Mouse (Mus musculus): ENCODE measurements around the gene Fam208a. TPM values are rescaled to one million over a fixed set of nuclear protein-coding genes. Genes with fewer than 3 reads are reported as not detected.
A peak's percentile ranks its signal among the peaks of the same experiment; 100 is the strongest.

Fam208a gene
- polyA plus RNA-seq, 1 experiment from 2014 or later = 11.7 TPM

DNA sequence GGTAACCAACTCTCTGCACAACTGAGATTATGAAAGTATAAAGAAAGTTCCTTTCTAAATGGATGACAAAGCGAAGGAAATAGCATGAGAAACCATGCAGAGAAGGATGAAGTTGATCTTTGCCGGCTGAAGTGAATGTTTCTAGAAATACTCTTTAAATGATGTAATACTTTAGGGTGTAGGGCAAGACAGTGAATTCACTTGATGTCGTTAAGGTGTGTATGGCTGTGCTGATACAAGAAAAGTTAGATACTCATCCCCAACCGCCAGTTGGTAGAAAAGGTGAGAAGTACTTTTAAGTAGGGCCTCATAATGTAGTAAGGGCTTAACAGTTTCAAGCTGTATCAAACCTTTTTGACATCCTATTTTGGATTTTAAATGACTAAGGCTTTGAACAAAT, 1.6 kb downstream of the Fam208a start:
- H3K36me3 ChIP-seq (ENCODE audit: control insufficient read depth, insufficient read depth, low read length) = no peaks in the 10 kb centered on the region; the same call in 1 of the 2 replicates
- no peak overlapping the region for H3K27ac ChIP-seq (replicated peaks; ENCODE audit: low read depth, low read length)
- peak overlapping the region; percentile 87; the same call in 1 of the 2 replicates for H3K4me2 ChIP-seq (ENCODE audit: low read depth, severe bottlenecking)

DNA sequence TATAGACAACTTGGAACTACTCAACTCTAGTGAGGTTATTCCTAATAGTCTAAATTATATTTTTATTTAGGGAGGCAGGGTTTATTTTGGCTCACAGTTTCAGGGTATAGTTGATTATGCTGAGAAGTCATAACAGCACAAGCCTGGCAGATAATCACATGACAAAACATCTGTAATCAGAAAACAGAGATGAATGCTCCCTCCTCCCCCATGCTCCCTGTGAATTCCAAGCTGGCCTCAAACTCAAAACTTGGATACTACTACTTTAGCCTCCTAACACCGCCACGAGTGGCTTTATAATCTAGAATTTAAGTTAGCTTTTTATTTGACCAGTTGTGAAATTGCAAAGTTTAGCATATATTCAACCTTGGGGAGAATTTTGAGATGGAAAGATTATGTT, 3.4 kb downstream of the Fam208a start:
- 99% methylated on average over 2 of the region's 2 CpGs for WGBS
- H3K27ac ChIP-seq (replicated peaks; ENCODE audit: low read depth, low read length) = no peak overlapping the region
- H3K9me3 ChIP-seq (ENCODE audit: control insufficient read depth, low read length) = no peaks in the 10 kb centered on the region; the same call in 1 of the 2 replicates
- H3K9ac ChIP-seq (ENCODE audit: low read length) = no peak overlapping the region
- no peak overlapping the region for H3K4me3 ChIP-seq (ENCODE audit: low read depth, low read length)
- DNase-seq (ENCODE audit: low spot score) (no peak), ATAC-seq (ENCODE audit: insufficient number of reproducible peaks, low FRiP score, low TSS enrichment, low read depth) (no peak)
- no peak overlapping the region for H3K4me2 ChIP-seq (ENCODE audit: low read depth, severe bottlenecking)
- H3K36me3 ChIP-seq (ENCODE audit: control insufficient read depth, insufficient read depth, low read length) = no peaks in the 10 kb centered on the region; the same call in 1 of the 2 replicates
- no peaks in the 10 kb centered on the region for H3K4me1 ChIP-seq (ENCODE audit: control insufficient read depth, insufficient read depth, low read length)
- H3K27me3 ChIP-seq (ENCODE audit: control insufficient read depth, insufficient read depth, low read length) = no peaks in the 10 kb centered on the region

More for the DNA sequence above, 1.6 kb downstream of the Fam208a start:
- DNase-seq (ENCODE audit: low spot score) = no peak
- 95% methylated on average over 4 of the region's 4 CpGs for WGBS
- Histone ChIP-seq H3K9ac (ENCODE audit: low read length) (no peak overlapping the region), H3K9me3 (ENCODE audit: control insufficient read depth, low read length) (no peaks in the 10 kb centered on the region; the same call in 1 of the 2 replicates), H3K27me3 (ENCODE audit: control insufficient read depth, insufficient read depth, low read length) (no peaks in the 10 kb centered on the region), H3K4me1 (ENCODE audit: control insufficient read depth, insufficient read depth, low read length) (no peaks in the 10 kb centered on the region), H3K4me3 (ENCODE audit: low read depth, low read length) (no peak overlapping the region)
- no peak for ATAC-seq (ENCODE audit: insufficient number of reproducible peaks, low FRiP score, low TSS enrichment, low read depth)

DNA sequence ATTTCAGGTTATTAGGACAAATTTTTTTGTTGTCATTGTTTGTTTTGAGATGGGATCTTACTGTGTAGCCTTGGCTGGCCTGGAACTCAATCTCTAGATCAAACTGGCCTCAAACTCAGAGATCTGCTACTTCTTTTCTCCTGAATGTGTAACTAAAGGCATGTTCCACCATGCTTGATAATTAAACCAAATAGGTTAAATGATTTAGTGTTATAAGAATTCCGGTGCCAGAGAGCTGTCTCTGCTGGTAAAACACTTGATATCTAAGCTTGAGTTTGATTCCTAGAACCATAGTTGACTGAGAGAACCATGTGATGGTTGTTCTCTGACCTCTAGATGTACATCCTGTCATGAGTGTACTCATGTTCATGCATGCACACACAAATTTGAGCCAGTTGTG, 7.5 kb downstream of the Fam208a start:
- no peaks in the 10 kb centered on the region; the same call in 1 of the 2 replicates for H3K36me3 ChIP-seq (ENCODE audit: control insufficient read depth, insufficient read depth, low read length)

DNA sequence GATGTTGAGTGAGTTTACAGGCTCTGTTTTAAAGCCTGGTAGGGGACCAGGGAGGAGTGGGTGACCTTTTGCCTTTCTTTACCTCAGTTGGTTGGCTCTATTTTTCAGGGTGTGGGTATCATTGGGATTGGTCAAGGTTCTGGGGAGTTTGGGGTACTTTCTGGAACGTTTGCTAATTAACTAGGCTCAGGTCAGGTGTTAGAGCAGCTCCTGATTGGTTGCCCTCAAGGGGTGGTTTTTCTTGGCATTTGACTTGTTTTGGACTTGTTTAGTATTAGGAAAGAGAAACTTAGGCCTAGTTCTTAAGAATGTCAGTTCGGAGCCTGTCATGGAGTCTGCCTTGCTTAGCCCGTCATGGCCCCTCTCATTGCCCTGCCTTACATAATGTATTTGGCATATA, 8.2 kb downstream of the Fam208a start:
- DNase-seq (ENCODE audit: low spot score) = no peak
- no peak overlapping the region for H3K4me2 ChIP-seq (ENCODE audit: low read depth, severe bottlenecking)
- H3K4me1 ChIP-seq (ENCODE audit: control insufficient read depth, insufficient read depth, low read length) = no peaks in the 10 kb centered on the region
- no peak overlapping the region for H3K4me3 ChIP-seq (ENCODE audit: low read depth, low read length)
- H3K9ac ChIP-seq (ENCODE audit: low read length) = no peak overlapping the region
- no peaks in the 10 kb centered on the region for H3K27me3 ChIP-seq (ENCODE audit: control insufficient read depth, insufficient read depth, low read length)
- H3K9me3 ChIP-seq (ENCODE audit: control insufficient read depth, low read length) = no peaks in the 10 kb centered on the region
- no peaks in the 10 kb centered on the region; the same call in 1 of the 2 replicates for H3K36me3 ChIP-seq (ENCODE audit: control insufficient read depth, insufficient read depth, low read length)
- WGBS = 88% methylated on average over 3 of the region's 3 CpGs
- H3K27ac ChIP-seq (replicated peaks; ENCODE audit: low read depth, low read length) = no peak overlapping the region
- no peak for ATAC-seq (ENCODE audit: insufficient number of reproducible peaks, low FRiP score, low TSS enrichment, low read depth)

More for the DNA sequence above, 7.5 kb downstream of the Fam208a start:
- Histone ChIP-seq H3K4me2 (ENCODE audit: low read depth, severe bottlenecking) (no peak overlapping the region), H3K9ac (ENCODE audit: low read length) (no peak overlapping the region), H3K4me1 (ENCODE audit: control insufficient read depth, insufficient read depth, low read length) (no peaks in the 10 kb centered on the region), H3K27me3 (ENCODE audit: control insufficient read depth, insufficient read depth, low read length) (no peaks in the 10 kb centered on the region), H3K9me3 (ENCODE audit: control insufficient read depth, low read length) (no peaks in the 10 kb centered on the region), H3K4me3 (ENCODE audit: low read depth, low read length) (no peak overlapping the region), H3K27ac (replicated peaks; ENCODE audit: low read depth, low read length) (no peak overlapping the region)
- ATAC-seq (ENCODE audit: insufficient number of reproducible peaks, low FRiP score, low TSS enrichment, low read depth) = no peak
- WGBS = 95% methylated on average over 1 of the region's 1 CpGs
- DNase-seq (ENCODE audit: low spot score) = no peak

DNA sequence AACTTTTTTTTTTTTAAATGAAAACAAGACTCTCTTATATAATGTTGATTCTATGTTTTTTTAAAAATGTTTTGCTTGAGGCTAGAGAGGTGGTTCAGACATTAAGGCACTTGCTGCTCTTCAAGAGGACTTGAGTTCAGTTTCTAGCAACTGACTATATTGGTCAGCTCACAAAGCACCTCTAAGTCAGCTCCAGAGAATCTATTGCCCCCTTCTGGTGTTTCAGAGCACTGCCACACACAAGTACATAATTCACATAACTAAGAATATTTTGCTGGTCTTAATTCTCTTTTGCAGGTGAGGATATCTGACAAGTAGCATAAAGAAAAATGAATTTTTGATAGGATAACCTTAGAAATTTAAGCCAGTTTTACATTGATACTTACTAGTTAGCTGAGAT, 12.3 kb downstream of the Fam208a start:
- no peaks in the 10 kb centered on the region for H3K4me1 ChIP-seq (ENCODE audit: control insufficient read depth, insufficient read depth, low read length)
- no peak for ATAC-seq (ENCODE audit: insufficient number of reproducible peaks, low FRiP score, low TSS enrichment, low read depth)
- DNase-seq (ENCODE audit: low spot score) = no peak
- H3K9ac ChIP-seq (ENCODE audit: low read length) = no peak overlapping the region
- no peaks in the 10 kb centered on the region; the same call in 1 of the 2 replicates for H3K36me3 ChIP-seq (ENCODE audit: control insufficient read depth, insufficient read depth, low read length)
- no peak overlapping the region for H3K4me3 ChIP-seq (ENCODE audit: low read depth, low read length)
- H3K27ac ChIP-seq (replicated peaks; ENCODE audit: low read depth, low read length) = no peak overlapping the region
- H3K4me2 ChIP-seq (ENCODE audit: low read depth, severe bottlenecking) = no peak overlapping the region
- H3K27me3 ChIP-seq (ENCODE audit: control insufficient read depth, insufficient read depth, low read length) = no peaks in the 10 kb centered on the region
- no peaks in the 10 kb centered on the region for H3K9me3 ChIP-seq (ENCODE audit: control insufficient read depth, low read length)

DNA sequence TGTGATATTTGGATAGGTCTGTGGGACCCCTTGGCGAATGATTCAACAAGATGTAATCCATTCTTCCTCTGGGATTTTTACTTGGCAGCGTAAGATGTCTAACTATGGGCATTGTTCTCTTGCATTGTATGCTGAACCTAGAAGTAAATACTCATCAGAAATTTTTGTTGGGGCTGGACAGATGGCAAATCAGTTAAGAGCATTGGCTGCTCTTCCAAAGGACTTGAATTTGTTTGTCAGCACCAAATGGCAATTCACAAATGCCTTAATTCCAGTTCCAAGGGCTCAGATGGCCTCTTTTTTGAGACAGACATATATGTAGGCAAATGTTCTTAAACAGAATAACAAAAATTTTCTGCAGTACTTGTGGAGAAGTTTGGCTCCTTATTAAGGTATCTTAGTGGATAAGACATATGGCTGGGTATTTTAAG, 16.2 kb downstream of the Fam208a start:
- peaks cover 2% of the 10 kb centered on the region; the same call in 1 of the 2 replicates for H3K36me3 ChIP-seq (ENCODE audit: control insufficient read depth, insufficient read depth, low read length)
- H3K27me3 ChIP-seq (ENCODE audit: control insufficient read depth, insufficient read depth, low read length) = no peaks in the 10 kb centered on the region
- ATAC-seq (ENCODE audit: insufficient number of reproducible peaks, low FRiP score, low TSS enrichment, low read depth) (no peak), DNase-seq (ENCODE audit: low spot score) (no peak)
- H3K27ac ChIP-seq (replicated peaks; ENCODE audit: low read depth, low read length) = no peak overlapping the region
- H3K9me3 ChIP-seq (ENCODE audit: control insufficient read depth, low read length) = no peaks in the 10 kb centered on the region
- H3K4me1 ChIP-seq (ENCODE audit: control insufficient read depth, insufficient read depth, low read length) = no peaks in the 10 kb centered on the region
- no peak overlapping the region for H3K9ac ChIP-seq (ENCODE audit: low read length)
- H3K4me3 ChIP-seq (ENCODE audit: low read depth, low read length) = no peak overlapping the region
- H3K4me2 ChIP-seq (ENCODE audit: low read depth, severe bottlenecking) = no peak overlapping the region
- 93% methylated on average over 2 of the region's 2 CpGs for WGBS

DNA sequence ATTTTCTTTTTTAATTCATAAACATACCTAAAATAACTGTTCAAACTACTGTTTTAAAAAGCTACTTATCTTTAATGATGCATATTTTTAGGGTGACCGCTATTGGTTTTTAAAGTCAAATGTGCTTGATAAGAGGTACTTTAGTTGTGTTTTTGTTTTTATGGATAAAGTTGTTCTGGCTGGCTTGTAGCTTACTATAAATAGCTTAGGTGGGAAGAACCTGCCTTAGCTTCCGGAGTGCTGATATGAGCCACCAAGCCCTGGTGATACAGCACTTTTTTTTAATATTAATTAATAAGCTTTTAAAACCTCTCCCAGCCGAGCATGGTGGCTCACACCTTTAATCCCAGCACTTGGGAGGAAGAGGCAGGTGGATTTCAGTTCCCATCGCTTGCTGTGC, 18.3 kb downstream of the Fam208a start:
- no peak overlapping the region for H3K27ac ChIP-seq (replicated peaks; ENCODE audit: low read depth, low read length)
- H3K27me3 ChIP-seq (ENCODE audit: control insufficient read depth, insufficient read depth, low read length) = no peaks in the 10 kb centered on the region
- no peaks in the 10 kb centered on the region for H3K9me3 ChIP-seq (ENCODE audit: control insufficient read depth, low read length)
- DNase-seq (ENCODE audit: low spot score) = no peak
- H3K9ac ChIP-seq (ENCODE audit: low read length) = no peak overlapping the region
- H3K4me1 ChIP-seq (ENCODE audit: control insufficient read depth, insufficient read depth, low read length) = no peaks in the 10 kb centered on the region
- ATAC-seq (ENCODE audit: insufficient number of reproducible peaks, low FRiP score, low TSS enrichment, low read depth) = no peak
- H3K36me3 ChIP-seq (ENCODE audit: control insufficient read depth, insufficient read depth, low read length) = peaks cover 2% of the 10 kb centered on the region; the same call in 1 of the 2 replicates
- 94% methylated on average over 4 of the region's 4 CpGs for WGBS
- no peak overlapping the region for H3K4me2 ChIP-seq (ENCODE audit: low read depth, severe bottlenecking)
- H3K4me3 ChIP-seq (ENCODE audit: low read depth, low read length) = no peak overlapping the region

DNA sequence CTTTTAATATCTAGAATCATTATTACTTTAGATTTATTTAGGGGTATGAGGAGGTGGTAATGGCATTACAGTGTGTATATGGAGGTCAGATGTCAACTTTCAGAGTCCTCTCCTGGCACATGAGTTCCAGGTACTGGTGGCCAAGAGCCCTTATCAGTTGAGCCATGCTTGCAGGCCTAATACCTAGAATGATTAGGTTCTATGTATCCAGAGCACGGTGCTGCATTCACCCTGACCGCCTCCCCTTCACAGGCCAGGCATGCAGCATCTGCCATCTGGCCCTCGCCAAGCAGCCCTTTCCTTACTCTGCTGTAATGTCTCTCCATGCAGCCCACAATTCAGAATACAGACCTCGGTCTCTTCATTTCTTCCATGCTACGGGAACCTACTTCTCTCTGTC, 62.8 kb downstream of the Fam208a start:
- no peak overlapping the region for H3K27ac ChIP-seq (replicated peaks; ENCODE audit: low read depth, low read length)
- H3K27me3 ChIP-seq (ENCODE audit: control insufficient read depth, insufficient read depth, low read length) = no peaks in the 10 kb centered on the region
- no peak overlapping the region for H3K4me2 ChIP-seq (ENCODE audit: low read depth, severe bottlenecking)
- H3K36me3 ChIP-seq (ENCODE audit: control insufficient read depth, insufficient read depth, low read length) = peaks cover 11% of the 10 kb centered on the region
- WGBS = 91% methylated on average over 5 of the region's 5 CpGs
- no peak overlapping the region for H3K9ac ChIP-seq (ENCODE audit: low read length)
- DNase-seq (ENCODE audit: low spot score) (no peak), ATAC-seq (ENCODE audit: insufficient number of reproducible peaks, low FRiP score, low TSS enrichment, low read depth) (no peak)
- H3K4me1 ChIP-seq (ENCODE audit: control insufficient read depth, insufficient read depth, low read length) = no peaks in the 10 kb centered on the region
- no peak overlapping the region for H3K4me3 ChIP-seq (ENCODE audit: low read depth, low read length)
- H3K9me3 ChIP-seq (ENCODE audit: control insufficient read depth, low read length) = no peaks in the 10 kb centered on the region

DNA sequence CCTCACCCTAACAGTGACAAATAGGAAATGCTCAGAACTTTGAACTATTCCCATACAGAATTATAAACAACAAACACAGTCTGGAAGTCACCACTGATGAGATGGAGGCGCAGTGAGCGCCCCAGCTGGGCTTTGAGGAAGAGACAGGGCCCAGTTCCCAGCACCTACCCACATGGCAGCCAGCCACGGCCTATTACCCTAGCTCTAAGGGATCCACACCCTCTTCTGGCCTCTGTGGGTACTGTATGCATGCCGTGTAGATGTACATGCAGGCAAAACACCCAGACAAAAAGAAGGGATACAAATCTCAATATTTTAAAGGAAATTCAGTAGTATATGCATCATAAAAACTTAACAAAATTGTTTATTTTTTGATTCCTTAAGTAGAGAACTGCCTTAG, 64.9 kb downstream of the Fam208a start:
- ATAC-seq (ENCODE audit: insufficient number of reproducible peaks, low FRiP score, low TSS enrichment, low read depth) = no peak
- Histone ChIP-seq H3K27ac (replicated peaks; ENCODE audit: low read depth, low read length) (no peak overlapping the region), H3K4me2 (ENCODE audit: low read depth, severe bottlenecking) (no peak overlapping the region), H3K27me3 (ENCODE audit: control insufficient read depth, insufficient read depth, low read length) (no peaks in the 10 kb centered on the region), H3K36me3 (ENCODE audit: control insufficient read depth, insufficient read depth, low read length) (peaks cover 8% of the 10 kb centered on the region), H3K4me1 (ENCODE audit: control insufficient read depth, insufficient read depth, low read length) (no peaks in the 10 kb centered on the region), H3K4me3 (ENCODE audit: low read depth, low read length) (no peak overlapping the region), H3K9ac (ENCODE audit: low read length) (no peak overlapping the region), H3K9me3 (ENCODE audit: control insufficient read depth, low read length) (no peaks in the 10 kb centered on the region)
- DNase-seq (ENCODE audit: low spot score) = no peak
- WGBS = 96% methylated on average over 4 of the region's 4 CpGs
